Mouse (Mus musculus) monocyte, adult 2 months (primary cell): ENCODE data around the gene Mmel1.

ENCODE experiments used
- DNase-seq, 2 experiments: peaks; one replicate each; pipeline ENCODE4 v3.0.0; 2022; ENCODE audit warnings: low spot score in 2 of 2, low read depth in 1 of 2

Gene Mmel1

GRCm38 (mm10) chr4:154902371-154902770, 33.0 kb downstream of the Mmel1 start:
- no peak for DNase-seq

GRCm38 (mm10) chr4:154904185-154905071, 35.0 kb downstream of the Mmel1 start:
- DNase-seq = peak; percentile 59 to 76

GRCm38 (mm10) chr4:154907833-154908232, 38.4 kb downstream of the Mmel1 start:
- no peak for DNase-seq

GRCm38 (mm10) chr4:154908490-154908889, 39.1 kb downstream of the Mmel1 start:
- no peak for DNase-seq

- peak; percentile 73 to 80 for DNase-seq
Observed at GRCm38 (mm10) chr4:154910606-154911522, 41.5 kb downstream of the Mmel1 start.

- no peak for DNase-seq
Observed at GRCm38 (mm10) chr4:154911644-154912043, 42.3 kb downstream of the Mmel1 start.

- DNase-seq = no peak
Observed at GRCm38 (mm10) chr4:154913845-154914244, 44.5 kb downstream of the Mmel1 start.

- DNase-seq = no peak
Observed at GRCm38 (mm10) chr4:154914252-154914651, 44.9 kb downstream of the Mmel1 start.

- DNase-seq = no peak
Observed at GRCm38 (mm10) chr4:154914707-154915106, 45.3 kb downstream of the Mmel1 start.

- no peak for DNase-seq
Observed at GRCm38 (mm10) chr4:154915286-154915685, 45.9 kb downstream of the Mmel1 start.

- DNase-seq = no peak
Observed at GRCm38 (mm10) chr4:154916662-154917061, 47.3 kb downstream of the Mmel1 start.

- DNase-seq = no peak
Observed at GRCm38 (mm10) chr4:154922291-154922690, 52.9 kb downstream of the Mmel1 start.

GRCm38 (mm10) chr4:154922931-154923330, 53.5 kb downstream of the Mmel1 start:
- no peak for DNase-seq

- DNase-seq = no peak
Observed at GRCm38 (mm10) chr4:154925413-154925812, 56.0 kb downstream of the Mmel1 start.

GRCm38 (mm10) chr4:154926969-154927898, 57.8 kb downstream of the Mmel1 start:
- no peak for DNase-seq

GRCm38 (mm10) chr4:154927899-154928337, 58.5 kb downstream of the Mmel1 start:
- no peak for DNase-seq

- no peak for DNase-seq
Observed at GRCm38 (mm10) chr4:154928395-154929087, 59.2 kb downstream of the Mmel1 start, which contains the start of gene Tnfrsf14. Tnfrsf14 (minus strand) TSS chr4:154928563.

GRCm38 (mm10) chr4:154929088-154929660, 59.8 kb downstream of the Mmel1 start:
- peak; percentile 66 to 70 for DNase-seq

GRCm38 (mm10) chr4:154933306-154933907, 64.0 kb downstream of the Mmel1 start:
- no peak for DNase-seq
